Mouse (Mus musculus): ENCODE data around the gene Eif2d. TPM values are rescaled to one million over a fixed set of nuclear protein-coding genes. Genes with fewer than 3 reads are reported as not detected.

Eif2d gene
- polyA plus RNA-seq, 1 experiment from 2014 or later: 54.8 TPM

GRCm38 (mm10) chr1:131211655-131212054, 58.7 kb downstream of the Eif2d start:
- Histone ChIP-seq H3K4me1 (ENCODE audit: control insufficient read depth, insufficient read depth, low read length) (no peaks in the 10 kb centered on the region), H3K27me3 (ENCODE audit: control insufficient read depth, insufficient read depth, low read length) (no peaks in the 10 kb centered on the region), H3K9ac (replicated peaks; ENCODE audit: low read length) (no peak overlapping the region), H3K4me2 (ENCODE audit: low read length) (no peak overlapping the region), H3K9me3 (ENCODE audit: control insufficient read depth, low read length) (no peaks in the 10 kb centered on the region), H3K4me3 (replicated peaks; ENCODE audit: low read depth, low read length) (no peak overlapping the region), H3K36me3 (ENCODE audit: control insufficient read depth, insufficient read depth, low read length) (no peaks in the 10 kb centered on the region), H3K27ac (replicated peaks; ENCODE audit: low read depth, low read length) (no peak overlapping the region)
- 83% methylated on average over 1 of the region's 1 CpGs for WGBS
- no peak for ATAC-seq (ENCODE audit: low FRiP score, low TSS enrichment)
- no peak for DNase-seq

GRCm38 (mm10) chr1:131212956-131213355, 60.0 kb downstream of the Eif2d start:
- H3K4me2 ChIP-seq (ENCODE audit: low read length): no peak overlapping the region
- no peak overlapping the region for H3K9ac ChIP-seq (replicated peaks; ENCODE audit: low read length)
- no peak overlapping the region for H3K4me3 ChIP-seq (replicated peaks; ENCODE audit: low read depth, low read length)
- H3K36me3 ChIP-seq (ENCODE audit: control insufficient read depth, insufficient read depth, low read length): no peaks in the 10 kb centered on the region
- no peaks in the 10 kb centered on the region for H3K4me1 ChIP-seq (ENCODE audit: control insufficient read depth, insufficient read depth, low read length)
- no peaks in the 10 kb centered on the region for H3K27me3 ChIP-seq (ENCODE audit: control insufficient read depth, insufficient read depth, low read length)
- DNase-seq: no peak
- 89% methylated on average over 5 of the region's 5 CpGs for WGBS
- no peak for ATAC-seq (ENCODE audit: low FRiP score, low TSS enrichment)
- no peaks in the 10 kb centered on the region for H3K9me3 ChIP-seq (ENCODE audit: control insufficient read depth, low read length)
- no peak overlapping the region for H3K27ac ChIP-seq (replicated peaks; ENCODE audit: low read depth, low read length)

- DNase-seq: no peak
- no peak overlapping the region for H3K27ac ChIP-seq (replicated peaks; ENCODE audit: low read depth, low read length)
- no peak overlapping the region for H3K9ac ChIP-seq (replicated peaks; ENCODE audit: low read length)
- H3K4me3 ChIP-seq (replicated peaks; ENCODE audit: low read depth, low read length): no peak overlapping the region
- H3K27me3 ChIP-seq (ENCODE audit: control insufficient read depth, insufficient read depth, low read length): no peaks in the 10 kb centered on the region
- 87% methylated on average over 6 of the region's 6 CpGs for WGBS
- no peaks in the 10 kb centered on the region for H3K4me1 ChIP-seq (ENCODE audit: control insufficient read depth, insufficient read depth, low read length)
- H3K36me3 ChIP-seq (ENCODE audit: control insufficient read depth, insufficient read depth, low read length): no peaks in the 10 kb centered on the region
- no peaks in the 10 kb centered on the region for H3K9me3 ChIP-seq (ENCODE audit: control insufficient read depth, low read length)
- no peak overlapping the region for H3K4me2 ChIP-seq (ENCODE audit: low read length)
- no peak for ATAC-seq (ENCODE audit: low FRiP score, low TSS enrichment)
Observed at GRCm38 (mm10) chr1:131213361-131213760, 60.4 kb downstream of the Eif2d start.

DNA sequence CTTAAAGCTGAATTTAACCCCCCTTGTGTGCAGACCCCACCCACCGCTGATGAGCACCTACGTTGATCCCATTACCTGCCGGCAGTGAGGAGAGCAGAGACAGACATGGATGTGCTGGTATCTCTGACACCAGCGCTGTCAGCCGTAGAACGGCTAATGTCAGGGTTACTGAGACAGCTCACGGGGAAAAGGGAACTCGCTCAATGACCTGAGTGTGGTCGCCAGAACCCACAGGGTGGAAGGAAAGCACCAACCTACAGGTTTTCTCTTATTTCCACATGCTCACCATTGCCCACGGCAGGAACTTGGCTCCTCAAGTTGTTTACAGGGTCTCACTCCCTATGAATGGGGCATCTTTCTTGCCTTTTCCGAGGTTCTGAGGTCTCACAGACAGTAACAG, 66.0 kb downstream of the Eif2d start:
- ATAC-seq (ENCODE audit: low FRiP score, low TSS enrichment) (no peak), DNase-seq (no peak)
- Histone ChIP-seq H3K36me3 (ENCODE audit: control insufficient read depth, insufficient read depth, low read length) (no peaks in the 10 kb centered on the region), H3K9me3 (ENCODE audit: control insufficient read depth, low read length) (no peaks in the 10 kb centered on the region), H3K4me3 (replicated peaks; ENCODE audit: low read depth, low read length) (no peak overlapping the region), H3K9ac (replicated peaks; ENCODE audit: low read length) (no peak overlapping the region), H3K27ac (replicated peaks; ENCODE audit: low read depth, low read length) (no peak overlapping the region), H3K4me1 (ENCODE audit: control insufficient read depth, insufficient read depth, low read length) (no peaks in the 10 kb centered on the region), H3K4me2 (ENCODE audit: low read length) (no peak overlapping the region), H3K27me3 (ENCODE audit: control insufficient read depth, insufficient read depth, low read length) (no peaks in the 10 kb centered on the region)
- 91% methylated on average over 11 of the region's 11 CpGs for WGBS

GRCm38 (mm10) chr1:131221822-131222590, 69.0 kb downstream of the Eif2d start:
- DNase-seq: no peak
- no peak overlapping the region for H3K27ac ChIP-seq (replicated peaks; ENCODE audit: low read depth, low read length)

GRCm38 (mm10) chr1:131223345-131223744, 70.4 kb downstream of the Eif2d start:
- Histone ChIP-seq H3K4me3 (replicated peaks; ENCODE audit: low read depth, low read length) (no peak overlapping the region), H3K36me3 (ENCODE audit: control insufficient read depth, insufficient read depth, low read length) (no peaks in the 10 kb centered on the region), H3K9me3 (ENCODE audit: control insufficient read depth, low read length) (no peaks in the 10 kb centered on the region), H3K9ac (replicated peaks; ENCODE audit: low read length) (no peak overlapping the region), H3K27me3 (ENCODE audit: control insufficient read depth, insufficient read depth, low read length) (no peaks in the 10 kb centered on the region), H3K4me2 (ENCODE audit: low read length) (no peak overlapping the region), H3K27ac (replicated peaks; ENCODE audit: low read depth, low read length) (no peak overlapping the region), H3K4me1 (ENCODE audit: control insufficient read depth, insufficient read depth, low read length) (no peaks in the 10 kb centered on the region)
- 97% methylated on average over 2 of the region's 2 CpGs for WGBS
- ATAC-seq (ENCODE audit: low FRiP score, low TSS enrichment) (no peak), DNase-seq (no peak)

More at GRCm38 (mm10) chr1:131221822-131222590, 69.0 kb downstream of the Eif2d start:
- Histone ChIP-seq H3K4me3 (replicated peaks; ENCODE audit: low read depth, low read length) (no peak overlapping the region), H3K9me3 (ENCODE audit: control insufficient read depth, low read length) (no peaks in the 10 kb centered on the region), H3K9ac (replicated peaks; ENCODE audit: low read length) (no peak overlapping the region), H3K27me3 (ENCODE audit: control insufficient read depth, insufficient read depth, low read length) (no peaks in the 10 kb centered on the region), H3K4me1 (ENCODE audit: control insufficient read depth, insufficient read depth, low read length) (no peaks in the 10 kb centered on the region), H3K4me2 (ENCODE audit: low read length) (no peak overlapping the region), H3K36me3 (ENCODE audit: control insufficient read depth, insufficient read depth, low read length) (no peaks in the 10 kb centered on the region)
- ATAC-seq (ENCODE audit: low FRiP score, low TSS enrichment): no peak
- WGBS: 88% methylated on average over 13 of the region's 13 CpGs

- no peaks in the 10 kb centered on the region for H3K36me3 ChIP-seq (ENCODE audit: control insufficient read depth, insufficient read depth, low read length)
- H3K27ac ChIP-seq (replicated peaks; ENCODE audit: low read depth, low read length): no peak overlapping the region
- no peaks in the 10 kb centered on the region for H3K27me3 ChIP-seq (ENCODE audit: control insufficient read depth, insufficient read depth, low read length)
- H3K9ac ChIP-seq (replicated peaks; ENCODE audit: low read length): no peak overlapping the region
- DNase-seq (no peak), ATAC-seq (ENCODE audit: low FRiP score, low TSS enrichment) (no peak)
- no peaks in the 10 kb centered on the region for H3K4me1 ChIP-seq (ENCODE audit: control insufficient read depth, insufficient read depth, low read length)
- WGBS: 26% methylated on average over 12 of the region's 12 CpGs
- H3K4me2 ChIP-seq (ENCODE audit: low read length): no peak overlapping the region
- H3K4me3 ChIP-seq (replicated peaks; ENCODE audit: low read depth, low read length): no peak overlapping the region
- no peaks in the 10 kb centered on the region for H3K9me3 ChIP-seq (ENCODE audit: control insufficient read depth, low read length)
Observed at GRCm38 (mm10) chr1:131224848-131225471, 72.0 kb downstream of the Eif2d start.

DNA sequence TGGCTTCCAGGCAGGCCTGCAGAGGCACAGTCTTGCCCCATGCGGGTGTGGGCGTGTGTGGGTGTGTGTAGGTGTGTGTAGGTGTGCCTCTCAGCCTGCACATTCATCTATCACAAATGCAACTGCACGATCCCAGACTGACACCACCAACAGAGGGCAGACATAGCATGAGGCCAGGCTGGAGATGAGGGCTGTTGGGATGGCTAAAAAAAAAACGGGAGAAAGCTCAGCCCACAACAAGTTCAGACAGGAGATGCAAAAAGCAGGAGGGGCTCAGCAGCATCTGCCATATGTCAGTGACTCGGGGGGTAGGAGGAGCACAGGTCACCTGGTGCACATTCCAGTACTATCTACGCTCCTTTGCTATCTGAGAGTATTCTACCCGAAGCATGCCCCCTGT, 75.2 kb downstream of the Eif2d start:
- WGBS: 77% methylated on average over 7 of the region's 7 CpGs
- H3K9ac ChIP-seq (replicated peaks; ENCODE audit: low read length): no peak overlapping the region
- ATAC-seq (ENCODE audit: low FRiP score, low TSS enrichment): no peak

DNA sequence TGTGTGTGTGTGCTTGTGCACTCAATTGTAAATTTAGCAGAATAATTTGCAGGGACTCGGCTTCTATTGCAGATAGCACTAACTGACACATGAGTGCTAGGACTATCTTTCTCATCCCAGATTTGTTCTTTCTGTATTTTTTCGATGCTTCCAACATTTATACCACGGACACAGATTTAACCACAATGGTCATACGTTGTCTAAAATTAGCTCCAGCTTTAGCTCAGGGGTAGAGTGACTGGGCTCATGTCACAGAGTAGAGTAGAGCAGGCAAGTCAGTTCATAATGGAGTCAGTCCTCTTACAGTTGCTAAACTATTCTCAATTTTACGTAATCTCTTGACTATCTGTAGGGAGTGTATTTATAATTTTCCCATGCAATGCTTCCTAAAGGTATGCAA, 75.7 kb downstream of the Eif2d start:
- Histone ChIP-seq H3K27ac (replicated peaks; ENCODE audit: low read depth, low read length) (no peak overlapping the region), H3K9ac (replicated peaks; ENCODE audit: low read length) (no peak overlapping the region), H3K4me1 (ENCODE audit: control insufficient read depth, insufficient read depth, low read length) (no peaks in the 10 kb centered on the region), H3K4me3 (replicated peaks; ENCODE audit: low read depth, low read length) (no peak overlapping the region), H3K36me3 (ENCODE audit: control insufficient read depth, insufficient read depth, low read length) (no peaks in the 10 kb centered on the region), H3K4me2 (ENCODE audit: low read length) (no peak overlapping the region), H3K9me3 (ENCODE audit: control insufficient read depth, low read length) (no peaks in the 10 kb centered on the region), H3K27me3 (ENCODE audit: control insufficient read depth, insufficient read depth, low read length) (no peaks in the 10 kb centered on the region)
- 88% methylated on average over 5 of the region's 5 CpGs for WGBS
- ATAC-seq (ENCODE audit: low FRiP score, low TSS enrichment) (no peak), DNase-seq (no peak)

More for the DNA sequence above, 75.2 kb downstream of the Eif2d start:
- Histone ChIP-seq H3K4me3 (replicated peaks; ENCODE audit: low read depth, low read length) (no peak overlapping the region), H3K4me2 (ENCODE audit: low read length) (no peak overlapping the region), H3K36me3 (ENCODE audit: control insufficient read depth, insufficient read depth, low read length) (no peaks in the 10 kb centered on the region), H3K27me3 (ENCODE audit: control insufficient read depth, insufficient read depth, low read length) (no peaks in the 10 kb centered on the region), H3K4me1 (ENCODE audit: control insufficient read depth, insufficient read depth, low read length) (no peaks in the 10 kb centered on the region), H3K9me3 (ENCODE audit: control insufficient read depth, low read length) (no peaks in the 10 kb centered on the region), H3K27ac (replicated peaks; ENCODE audit: low read depth, low read length) (no peak overlapping the region)
- DNase-seq: no peak

All from midbrain, embryonic 14.5 days (tissue).